Mouse (Mus musculus) testis, adult 2 months (tissue): ENCODE data around the gene Aasdh.
A peak's percentile ranks its signal among the peaks of the same experiment; 100 is the strongest.

Source experiments
- CTCF ChIP-seq: fragments of 200-500 bp; IDR thresholded peaks from 2 replicates; pipeline ENCODE4 v1.5.1; 2012; ENCODE audit warnings: low read depth, mild to moderate bottlenecking, inconsistent platforms, low read length, moderate library complexity; ENCODE audit not compliant: control insufficient read depth, insufficient read depth, insufficient replicate concordance
- POLR2A ChIP-seq: fragments of 200-500 bp; IDR thresholded peaks from 2 replicates; pipeline ENCODE4 v1.6.1; 2012; ENCODE audit warnings: low read depth, mild to moderate bottlenecking, inconsistent platforms, low read length, moderate library complexity; ENCODE audit not compliant: control insufficient read depth

GRCm38 (mm10) chr5:76905405-76906154 is at the start of gene Aasdh:
- peak; percentile 100 for TF ChIP-seq POLR2A
- 0 out of 2 replicates have a peak, but pooled peaks have one; percentile 22 for TF ChIP-seq CTCF
